Mouse (Mus musculus): ENCODE measurements at regions not wholly inside any gene's neighbourhood (a gene's known extent, or its start where the extent isn't known, plus 50 kb on each side); places are given as distances from the start of the nearest gene placed in this dataset.

DNA sequence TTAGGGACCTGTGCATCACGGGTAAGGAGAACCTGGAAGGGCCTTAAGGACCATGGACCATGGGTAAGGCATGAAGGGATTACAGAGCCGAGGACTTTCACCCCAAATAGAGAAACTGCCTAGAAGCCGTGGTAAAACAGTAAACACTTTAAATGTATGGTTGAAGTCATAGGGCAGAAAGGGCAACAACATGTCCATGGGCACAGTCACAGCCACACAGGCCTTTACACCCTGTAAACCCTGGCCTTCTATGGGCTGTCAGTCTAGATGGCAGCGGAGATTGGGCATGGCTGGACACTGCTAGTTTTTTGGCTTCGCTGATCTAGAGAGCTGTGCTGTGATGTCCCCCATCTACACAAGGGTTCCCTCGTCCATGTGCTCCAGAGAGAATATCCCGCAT lies 127.4 kb downstream of the Tex29 start:
- 82% methylated on average over 7 of the region's 7 CpGs for WGBS
- no peak overlapping the region for H3K9ac ChIP-seq (ENCODE audit: low read depth, low read length)
- no peak overlapping the region for H3K27ac ChIP-seq (ENCODE audit: low read depth, low read length)
- H3K9me3 ChIP-seq (ENCODE audit: control insufficient read depth, low read length), result no peaks in the 10 kb centered on the region
- no peak for ATAC-seq (replicated peaks; ENCODE audit: low FRiP score)
- H3K4me2 ChIP-seq, result no peak overlapping the region
- H3K4me1 ChIP-seq (replicated peaks; ENCODE audit: control insufficient read depth, insufficient read depth, low read length), result no peaks in the 10 kb centered on the region
- H3K4me3 ChIP-seq (ENCODE audit: low read depth, low read length), result no peak overlapping the region
- H3K36me3 ChIP-seq (ENCODE audit: control insufficient read depth, insufficient read depth, low read length), result no peaks in the 10 kb centered on the region
- H3K27me3 ChIP-seq (replicated peaks; ENCODE audit: control insufficient read depth, insufficient read depth, low read length), result no peaks in the 10 kb centered on the region; the same call in 1 of the 2 replicates
- DNase-seq (ENCODE audit: low spot score), result no peak

- Histone ChIP-seq H3K9me3 (ENCODE audit: control insufficient read depth, low read length) (no peaks in the 10 kb centered on the region), H3K4me3 (ENCODE audit: low read depth, low read length) (no peak overlapping the region), H3K27me3 (replicated peaks; ENCODE audit: control insufficient read depth, insufficient read depth, low read length) (no peaks in the 10 kb centered on the region), H3K4me2 (no peak overlapping the region), H3K27ac (ENCODE audit: low read depth, low read length) (no peak overlapping the region), H3K4me1 (replicated peaks; ENCODE audit: control insufficient read depth, insufficient read depth, low read length) (no peaks in the 10 kb centered on the region), H3K36me3 (ENCODE audit: control insufficient read depth, insufficient read depth, low read length) (no peaks in the 10 kb centered on the region), H3K9ac (ENCODE audit: low read depth, low read length) (no peak overlapping the region)
- ATAC-seq (replicated peaks; ENCODE audit: low FRiP score) (no peak), DNase-seq (ENCODE audit: low spot score) (no peak)
- 78% methylated on average over 9 of the region's 9 CpGs for WGBS
These were observed 130.2 kb downstream of the Tex29 start for GRCm38 (mm10) chr8:11970515-11970914.

DNA sequence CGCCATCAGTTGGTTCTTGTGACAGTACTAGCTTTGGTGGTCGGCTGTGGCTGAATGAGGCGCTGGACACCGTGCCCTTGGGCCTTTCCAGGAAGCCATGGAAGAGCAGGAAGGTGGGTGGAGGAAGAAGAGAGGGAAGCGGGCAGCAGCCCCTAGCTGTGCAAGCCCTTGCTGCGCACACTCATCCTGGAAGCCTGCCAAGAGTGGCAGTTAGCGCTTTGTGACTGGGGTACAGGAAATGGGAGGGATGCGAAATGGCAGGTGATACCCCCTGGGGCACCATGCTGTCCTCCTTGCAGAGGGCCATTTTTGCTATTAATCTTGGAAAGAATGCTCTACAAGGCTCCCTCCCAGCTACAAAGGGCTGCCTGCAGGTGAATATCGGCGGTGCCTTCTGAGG lies 133.2 kb downstream of the Tex29 start:
- DNase-seq (ENCODE audit: low spot score) (no peak), ATAC-seq (replicated peaks; ENCODE audit: low FRiP score) (no peak)
- H3K9ac ChIP-seq (ENCODE audit: low read depth, low read length), result no peak overlapping the region
- 60% methylated on average over 10 of the region's 10 CpGs for WGBS
- no peaks in the 10 kb centered on the region for H3K9me3 ChIP-seq (ENCODE audit: control insufficient read depth, low read length)
- no peaks in the 10 kb centered on the region for H3K27me3 ChIP-seq (replicated peaks; ENCODE audit: control insufficient read depth, insufficient read depth, low read length)
- no peaks in the 10 kb centered on the region for H3K36me3 ChIP-seq (ENCODE audit: control insufficient read depth, insufficient read depth, low read length)
- no peak overlapping the region for H3K4me3 ChIP-seq (ENCODE audit: low read depth, low read length)
- no peaks in the 10 kb centered on the region for H3K4me1 ChIP-seq (replicated peaks; ENCODE audit: control insufficient read depth, insufficient read depth, low read length)
- no peak overlapping the region for H3K27ac ChIP-seq (ENCODE audit: low read depth, low read length)
- H3K4me2 ChIP-seq, result no peak overlapping the region

DNA sequence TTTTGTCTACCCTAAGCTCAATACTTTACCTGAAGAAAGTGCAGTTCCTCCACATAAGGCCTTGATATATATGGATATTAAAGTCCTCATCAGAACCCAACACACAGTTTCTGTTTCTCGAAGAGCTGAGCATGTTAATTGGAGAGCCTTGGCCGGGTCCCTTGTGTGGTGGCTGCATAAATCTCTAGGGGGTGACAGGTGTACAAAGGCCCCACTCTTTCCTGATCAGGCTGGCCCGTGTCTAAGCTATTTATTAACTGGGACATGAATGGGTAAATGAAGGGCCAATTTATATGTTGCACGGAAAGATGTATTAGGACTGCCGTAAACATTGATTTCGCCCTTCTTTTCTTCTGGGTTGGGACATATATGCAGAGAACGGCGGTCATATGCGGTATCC lies 136.8 kb downstream of the Tex29 start:
- 71% methylated on average over 9 of the region's 9 CpGs for WGBS
- H3K36me3 ChIP-seq (ENCODE audit: control insufficient read depth, insufficient read depth, low read length), result no peaks in the 10 kb centered on the region

GRCm38 (mm10) chr8:11979056-11979455 lies 138.8 kb downstream of the Tex29 start:
- H3K27me3 ChIP-seq (replicated peaks; ENCODE audit: control insufficient read depth, insufficient read depth, low read length), result no peaks in the 10 kb centered on the region; the same call in 1 of the 2 replicates
- no peak overlapping the region for H3K27ac ChIP-seq (ENCODE audit: low read depth, low read length)
- H3K36me3 ChIP-seq (ENCODE audit: control insufficient read depth, insufficient read depth, low read length), result no peaks in the 10 kb centered on the region
- no peaks in the 10 kb centered on the region for H3K4me1 ChIP-seq (replicated peaks; ENCODE audit: control insufficient read depth, insufficient read depth, low read length)
- no peak for DNase-seq (ENCODE audit: low spot score)
- H3K4me2 ChIP-seq, result no peak overlapping the region
- ATAC-seq (replicated peaks; ENCODE audit: low FRiP score), result no peak
- H3K4me3 ChIP-seq (ENCODE audit: low read depth, low read length), result no peak overlapping the region
- 72% methylated on average over 1 of the region's 1 CpGs for WGBS
- no peaks in the 10 kb centered on the region for H3K9me3 ChIP-seq (ENCODE audit: control insufficient read depth, low read length)
- H3K9ac ChIP-seq (ENCODE audit: low read depth, low read length), result no peak overlapping the region

More for the DNA sequence above, 136.8 kb downstream of the Tex29 start:
- no peaks in the 10 kb centered on the region for H3K4me1 ChIP-seq (replicated peaks; ENCODE audit: control insufficient read depth, insufficient read depth, low read length)
- no peak for ATAC-seq (replicated peaks; ENCODE audit: low FRiP score)
- no peak overlapping the region for H3K4me2 ChIP-seq
- H3K27me3 ChIP-seq (replicated peaks; ENCODE audit: control insufficient read depth, insufficient read depth, low read length), result no peaks in the 10 kb centered on the region
- no peaks in the 10 kb centered on the region for H3K9me3 ChIP-seq (ENCODE audit: control insufficient read depth, low read length)
- H3K27ac ChIP-seq (ENCODE audit: low read depth, low read length), result no peak overlapping the region
- H3K4me3 ChIP-seq (ENCODE audit: low read depth, low read length), result no peak overlapping the region
- DNase-seq (ENCODE audit: low spot score), result no peak
- H3K9ac ChIP-seq (ENCODE audit: low read depth, low read length), result no peak overlapping the region

DNA sequence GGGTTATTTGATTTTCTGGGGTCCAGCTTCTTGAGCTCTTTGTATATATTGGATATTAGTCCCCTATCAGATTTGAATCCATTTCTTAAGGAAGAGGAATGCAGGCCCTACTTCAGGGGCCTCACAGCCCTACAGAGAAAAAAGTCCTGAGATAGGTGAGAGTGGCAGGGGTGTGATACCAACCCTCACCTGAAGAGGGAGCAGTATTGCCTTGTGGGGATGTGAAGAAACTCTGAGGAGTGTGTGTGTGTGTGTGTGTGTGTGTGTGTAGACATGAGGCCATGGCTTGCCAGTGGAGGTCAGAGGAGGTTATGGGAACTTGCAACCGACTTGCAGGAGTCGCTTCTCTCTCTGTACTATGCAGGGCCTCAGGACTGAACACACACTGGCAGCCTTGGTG lies 141.2 kb downstream of the Tex29 start:
- 83% methylated on average over 2 of the region's 2 CpGs for WGBS
- ATAC-seq (replicated peaks; ENCODE audit: low FRiP score) (no peak), DNase-seq (ENCODE audit: low spot score) (no peak)
- Histone ChIP-seq H3K9ac (ENCODE audit: low read depth, low read length) (no peak overlapping the region), H3K4me3 (ENCODE audit: low read depth, low read length) (no peak overlapping the region), H3K27ac (ENCODE audit: low read depth, low read length) (no peak overlapping the region), H3K27me3 (replicated peaks; ENCODE audit: control insufficient read depth, insufficient read depth, low read length) (no peaks in the 10 kb centered on the region; the same call in 1 of the 2 replicates), H3K9me3 (ENCODE audit: control insufficient read depth, low read length) (no peaks in the 10 kb centered on the region), H3K4me1 (replicated peaks; ENCODE audit: control insufficient read depth, insufficient read depth, low read length) (no peaks in the 10 kb centered on the region), H3K4me2 (no peak overlapping the region), H3K36me3 (ENCODE audit: control insufficient read depth, insufficient read depth, low read length) (no peaks in the 10 kb centered on the region)

DNA sequence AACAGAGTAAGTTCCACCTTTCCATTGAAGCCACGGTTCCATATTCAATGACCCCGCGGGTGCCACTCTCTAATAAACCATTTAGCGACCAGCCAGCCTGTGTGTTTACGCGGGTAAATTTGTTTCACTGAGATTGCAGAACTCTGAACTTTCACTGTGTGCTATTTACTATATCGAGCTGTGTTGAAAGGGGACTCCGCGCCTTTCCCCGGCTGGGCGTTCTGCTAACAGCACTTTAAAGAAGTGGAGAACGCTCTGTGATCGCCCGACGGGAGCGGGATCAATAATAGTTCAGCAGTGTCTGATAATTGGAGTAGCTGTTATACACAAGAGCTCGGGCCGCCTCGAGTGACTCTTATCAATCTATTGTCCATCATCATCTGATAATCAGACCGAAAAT lies 149.8 kb downstream of the Tex29 start:
- H3K9ac ChIP-seq (ENCODE audit: low read depth, low read length), result no peak overlapping the region
- DNase-seq (ENCODE audit: low spot score), result no peak
- no peak for ATAC-seq (replicated peaks; ENCODE audit: low FRiP score)
- H3K9me3 ChIP-seq (ENCODE audit: control insufficient read depth, low read length), result no peaks in the 10 kb centered on the region
- H3K36me3 ChIP-seq (ENCODE audit: control insufficient read depth, insufficient read depth, low read length), result no peaks in the 10 kb centered on the region
- H3K4me1 ChIP-seq (replicated peaks; ENCODE audit: control insufficient read depth, insufficient read depth, low read length), result no peaks in the 10 kb centered on the region
- H3K4me3 ChIP-seq (ENCODE audit: low read depth, low read length), result no peak overlapping the region
- H3K27ac ChIP-seq (ENCODE audit: low read depth, low read length), result no peak overlapping the region
- H3K4me2 ChIP-seq, result no peak overlapping the region
- H3K27me3 ChIP-seq (replicated peaks; ENCODE audit: control insufficient read depth, insufficient read depth, low read length), result no peaks in the 10 kb centered on the region
- 73% methylated on average over 20 of the region's 20 CpGs for WGBS

GRCm38 (mm10) chr8:11999736-12000458 lies 159.6 kb downstream of the Tex29 start:
- Histone ChIP-seq H3K9ac (ENCODE audit: low read depth, low read length) (no peak overlapping the region), H3K27me3 (replicated peaks; ENCODE audit: control insufficient read depth, insufficient read depth, low read length) (peaks cover 29% of the 10 kb centered on the region), H3K36me3 (ENCODE audit: control insufficient read depth, insufficient read depth, low read length) (no peaks in the 10 kb centered on the region), H3K4me3 (ENCODE audit: low read depth, low read length) (no peak overlapping the region), H3K4me2 (no peak overlapping the region), H3K27ac (ENCODE audit: low read depth, low read length) (no peak overlapping the region), H3K9me3 (ENCODE audit: control insufficient read depth, low read length) (no peaks in the 10 kb centered on the region), H3K4me1 (replicated peaks; ENCODE audit: control insufficient read depth, insufficient read depth, low read length) (no peaks in the 10 kb centered on the region)
- WGBS, result 37% methylated on average over 23 of the region's 23 CpGs
- no peak for ATAC-seq (replicated peaks; ENCODE audit: low FRiP score)
- no peak for DNase-seq (ENCODE audit: low spot score)

- H3K9me3 ChIP-seq (ENCODE audit: control insufficient read depth, low read length), result no peaks in the 10 kb centered on the region
- H3K4me1 ChIP-seq (replicated peaks; ENCODE audit: control insufficient read depth, insufficient read depth, low read length), result no peaks in the 10 kb centered on the region
- H3K27ac ChIP-seq (ENCODE audit: low read depth, low read length), result no peak overlapping the region
- H3K4me2 ChIP-seq, result no peak overlapping the region
- ATAC-seq (replicated peaks; ENCODE audit: low FRiP score) (no peak), DNase-seq (ENCODE audit: low spot score) (no peak)
- peaks cover 29% of the 10 kb centered on the region for H3K27me3 ChIP-seq (replicated peaks; ENCODE audit: control insufficient read depth, insufficient read depth, low read length)
- 32% methylated on average over 2 of the region's 2 CpGs for WGBS
- no peak overlapping the region for H3K9ac ChIP-seq (ENCODE audit: low read depth, low read length)
- H3K36me3 ChIP-seq (ENCODE audit: control insufficient read depth, insufficient read depth, low read length), result no peaks in the 10 kb centered on the region
- no peak overlapping the region for H3K4me3 ChIP-seq (ENCODE audit: low read depth, low read length)
These were observed 160.2 kb downstream of the Tex29 start for GRCm38 (mm10) chr8:12000459-12000789.

Data from liver, embryonic 11.5 days (tissue).